Mouse (Mus musculus): ENCODE results near the gene Gm10118.

DNA sequence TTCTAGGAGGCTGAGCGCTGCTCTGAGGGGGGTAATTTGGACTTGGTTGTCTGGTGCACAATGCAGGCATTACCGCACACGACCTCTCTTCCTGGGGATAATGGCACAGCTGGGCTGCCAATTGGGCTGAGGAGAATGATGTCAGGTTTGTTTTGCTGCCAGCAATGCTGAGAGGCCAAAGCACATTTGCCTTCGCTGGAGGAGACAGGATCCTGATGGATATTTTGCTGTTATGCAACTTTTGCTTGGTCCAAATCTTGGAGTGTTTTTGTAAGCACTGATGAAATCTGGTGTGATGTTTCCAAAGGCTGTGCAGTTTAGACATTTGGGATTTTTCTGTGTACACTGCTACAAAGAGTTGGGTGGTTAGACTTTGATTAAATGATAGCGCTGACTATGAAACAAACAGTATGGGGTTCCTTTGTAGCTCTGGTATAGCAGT, 46.8 kb downstream of the Gm10118 start:
- TF ChIP-seq CTCF (IDR thresholded peaks at IDR 0.05; ENCODE audit: control insufficient read depth, insufficient read depth, insufficient replicate concordance, low read depth, low read length) (no peak), POLR2A (IDR thresholded peaks at IDR 0.05; ENCODE audit: control insufficient read depth, low read depth, low read length) (no peak)

Measured in testis, adult 2 months (tissue).